Mouse (Mus musculus) left cerebral cortex, postnatal 4 days (tissue): ENCODE measurements around the gene D930048N14Rik. TPM values are rescaled to one million over a fixed set of nuclear protein-coding genes. Genes with fewer than 3 reads are reported as not detected.
"Not testable (repeated sequence)": the region's sequence is repeated elsewhere in the genome, so short reads cannot be mapped to it uniquely, and the experiment has no call there.

Experiments
- DNase-seq: peaks from one replicate; pipeline ENCODE4 v3.0.0-alpha.2; 2022
- intact Hi-C: fragments of 180-260 bp; cut with DNase I; formaldehyde crosslinking; loops from one replicate; pipeline ENCODE4 v1.15.1; 2025
- total RNA-seq, 2 experiments: library from RNA; stranded (reverse); gene quantifications; 2 replicates each; pipeline ENCODE4 v1.2.3; 2021

D930048N14Rik gene
- total RNA-seq: 1 to 10 TPM; 1.1 to 1.2 TPM

GRCm38 (mm10) chr11:51650691-51651515, at the start of gene D930048N14Rik, which contains the start of gene N4bp3:
D930048N14Rik (plus strand) TSS chr11:51650954.
N4bp3 (minus strand) TSS chr11:51650842.
- intact Hi-C loops: loop anchor here (5.0 kb wide), 1 partner anchor 36 kb away; the partner anchor contains the start of gene 0610009B22Rik
- DNase-seq: peak; percentile 61

DNA sequence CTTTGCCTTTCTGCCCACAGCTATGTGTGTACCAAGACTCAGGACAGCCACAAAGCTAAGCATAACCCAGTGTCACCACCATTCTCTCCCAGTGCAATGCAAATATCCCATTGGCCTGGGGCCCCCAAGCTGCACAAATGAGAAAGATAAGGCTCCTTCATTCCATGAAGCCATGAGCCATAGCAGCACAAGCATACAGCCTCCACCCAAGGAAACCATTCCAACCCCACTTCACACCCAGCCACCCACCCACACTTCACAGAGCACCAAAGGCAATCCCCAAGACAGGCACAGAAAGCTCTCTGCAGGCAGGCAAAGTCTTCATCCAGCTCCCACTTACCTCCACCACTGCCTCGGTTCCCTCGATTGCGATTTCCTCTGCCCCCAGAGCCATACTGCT, 48.5 kb upstream of the D930048N14Rik start:
- DNase-seq: no peak
- intact Hi-C loops: no loop called here

- intact Hi-C loops: no loop called here
- DNase-seq: peak; percentile 83
Observed at GRCm38 (mm10) chr11:51605602-51606446, 44.9 kb upstream of the D930048N14Rik start.

DNA sequence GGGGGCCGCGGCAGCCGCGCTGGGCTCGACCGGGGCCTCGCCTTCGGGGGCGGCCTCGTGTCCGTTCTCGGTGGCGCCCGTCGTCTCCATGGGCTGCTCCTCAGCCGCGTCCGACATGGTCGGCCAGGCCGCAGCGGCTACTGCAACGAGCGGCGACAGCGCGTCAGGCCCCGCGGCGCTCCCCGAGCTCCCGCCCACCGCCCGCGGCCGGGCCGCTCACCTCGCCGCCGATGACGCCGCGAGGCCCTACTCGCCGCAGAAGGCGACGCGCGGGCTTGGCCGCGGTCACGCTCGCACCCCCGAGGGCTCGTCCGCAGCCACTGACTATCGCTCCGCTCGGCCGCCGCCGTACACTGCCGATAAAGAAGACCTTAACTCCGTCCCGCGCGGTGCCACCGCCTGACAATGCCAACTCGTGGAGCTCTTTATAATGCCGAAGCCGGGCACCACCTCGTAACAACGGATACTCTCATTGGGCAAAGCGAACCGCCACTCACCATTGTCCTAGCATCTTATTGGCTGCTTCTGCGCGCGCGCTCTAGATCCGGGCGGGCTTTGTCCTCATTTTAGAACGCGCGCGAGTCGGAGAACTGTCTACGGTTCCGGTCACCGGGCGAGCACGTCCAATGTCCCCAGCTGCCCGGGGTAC, 44.2 kb upstream of the D930048N14Rik start, which contains the start of gene Hnrnpab:
Gene Hnrnpab (minus strand): TSS at position 401 of the 649 bp plus-strand sequence.
- DNase-seq: peak; percentile 97
- intact Hi-C loops: no loop called here

DNA sequence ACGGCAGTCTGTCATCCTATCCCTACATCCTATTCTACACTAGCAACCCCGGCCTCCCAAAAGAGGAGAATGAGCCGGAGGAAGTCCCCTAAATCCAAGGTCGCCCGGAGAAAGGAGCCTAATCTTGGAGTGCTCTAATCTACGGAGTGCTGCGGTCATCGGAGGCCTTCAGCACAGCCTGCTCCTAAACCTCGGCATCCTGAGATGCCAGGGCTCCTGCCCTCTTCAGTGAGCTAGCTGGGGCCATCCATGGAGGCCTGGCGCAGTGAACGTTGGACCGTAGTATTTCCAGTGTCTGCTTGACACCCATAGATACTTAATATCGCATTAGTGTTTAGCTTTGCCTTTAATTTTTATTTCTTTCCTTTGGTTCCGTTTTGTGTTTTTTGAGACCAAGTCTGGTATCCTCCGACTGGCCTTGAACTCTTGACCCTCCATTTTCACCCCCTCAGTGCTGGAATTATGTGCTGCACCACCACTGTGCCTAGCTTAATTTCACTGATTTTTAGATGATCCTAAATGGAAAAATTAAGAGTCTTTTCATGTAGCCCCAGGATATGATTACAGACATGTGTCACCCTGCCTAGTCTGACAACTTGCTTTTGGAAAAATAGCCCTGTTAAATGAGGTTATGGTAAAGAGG, 43.5 kb upstream of the D930048N14Rik start:
- intact Hi-C loops: no loop called here
- no peak for DNase-seq

DNA sequence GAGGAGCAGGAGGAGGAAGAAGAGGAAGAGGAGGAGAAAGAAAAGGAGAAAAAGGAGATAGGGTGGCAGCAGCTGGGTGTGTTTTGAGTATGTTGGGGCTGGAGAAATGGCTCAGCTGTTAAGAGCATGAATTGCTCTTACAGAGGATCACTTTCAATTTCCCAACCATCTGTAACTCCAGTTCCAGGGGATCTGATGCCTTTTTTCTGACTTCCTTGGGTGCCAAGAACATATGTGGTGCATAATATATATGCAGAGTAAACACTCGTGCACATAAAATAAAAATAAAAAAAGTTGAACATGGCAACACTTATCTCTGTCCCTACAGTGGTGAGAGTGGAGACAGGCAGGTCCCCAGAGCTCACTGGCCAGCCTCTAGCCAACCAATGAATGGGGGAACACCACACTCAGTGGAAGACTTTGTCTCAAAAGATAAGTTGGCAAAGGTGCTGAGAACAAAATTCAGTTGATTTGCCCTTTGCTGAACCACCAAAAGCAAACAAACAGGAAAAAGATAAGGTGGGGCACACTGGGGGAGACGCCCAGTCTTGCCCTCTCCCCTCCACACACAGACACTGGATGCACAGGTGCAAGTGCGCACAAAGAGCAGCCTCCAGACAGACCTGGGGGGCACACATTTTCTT, 41.4 kb upstream of the D930048N14Rik start:
- intact Hi-C loops: no loop called here
- DNase-seq: no peak

GRCm38 (mm10) chr11:51609940-51610339, 40.8 kb upstream of the D930048N14Rik start:
- intact Hi-C loops, DNase-seq: not testable (repeated sequence)

DNA sequence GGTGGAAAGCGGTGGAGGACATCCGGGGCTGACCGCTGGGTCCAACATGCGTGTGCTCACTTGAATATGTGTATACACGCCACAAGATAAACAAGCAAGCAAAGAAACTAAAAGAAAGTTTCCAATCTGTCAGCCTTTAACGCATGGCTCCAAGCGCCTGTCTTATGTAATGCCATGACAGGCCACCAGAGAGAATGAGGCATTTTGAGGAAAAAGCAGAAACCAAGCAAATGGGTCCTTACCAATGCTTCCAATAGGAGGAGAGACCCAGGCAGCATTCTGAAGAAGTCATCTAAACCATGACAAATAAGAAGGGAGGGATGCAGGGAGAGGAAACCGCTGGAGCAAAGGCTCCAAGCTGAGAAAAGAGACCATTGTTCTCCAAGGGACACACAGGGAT, 36.5 kb upstream of the D930048N14Rik start:
- no peak for DNase-seq
- intact Hi-C loops: no loop called here

- intact Hi-C loops: loop anchor here (5.0 kb wide), 1 partner anchor 67 kb away; no protein-coding TSS in a partner anchor
- DNase-seq: no peak
Observed at GRCm38 (mm10) chr11:51615129-51615528, 35.6 kb upstream of the D930048N14Rik start.

DNA sequence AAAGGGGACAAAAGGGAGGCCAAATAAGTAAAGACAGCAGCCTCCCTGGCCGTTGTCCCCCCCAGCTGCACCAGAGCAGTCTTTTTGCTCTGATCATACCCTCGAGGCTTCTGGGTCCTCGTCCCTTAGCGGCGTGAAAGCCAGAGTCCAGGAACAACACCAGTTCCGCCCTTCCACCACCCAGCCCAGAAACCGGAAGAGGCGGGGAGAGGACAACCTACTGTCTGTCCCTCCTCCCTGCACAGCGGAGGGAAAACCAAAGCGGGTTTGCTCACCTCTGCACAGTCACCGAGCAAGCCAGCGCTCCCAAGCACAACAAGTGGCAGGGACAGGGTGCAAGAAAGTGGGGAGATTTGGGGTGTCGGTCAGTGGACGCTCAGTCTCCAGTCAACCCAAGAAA, 35.2 kb upstream of the D930048N14Rik start:
- intact Hi-C loops: loop anchor here (5.0 kb wide), 1 partner anchor 67 kb away; no protein-coding TSS in a partner anchor
- peak; percentile 34 for DNase-seq

DNA sequence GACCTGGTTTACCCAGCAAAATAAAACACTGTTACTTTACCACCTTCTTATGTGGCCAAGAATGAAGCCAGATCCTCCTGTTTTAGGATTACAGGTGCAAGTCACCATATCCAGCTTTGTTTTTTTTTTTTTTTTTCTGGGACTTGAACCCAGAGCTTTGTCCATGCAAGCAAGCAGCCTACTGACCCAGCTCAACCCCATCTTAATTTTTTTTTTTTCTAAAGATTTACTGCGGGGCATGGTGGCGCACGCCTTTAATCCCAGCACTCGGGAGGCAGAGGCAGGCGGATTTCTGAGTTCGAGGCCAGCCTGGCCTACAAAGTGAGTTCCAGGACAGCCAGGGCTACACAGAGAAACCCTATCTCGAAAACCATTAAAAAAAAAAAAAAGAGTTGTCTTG, 34.6 kb upstream of the D930048N14Rik start:
- intact Hi-C loops: loop anchor here (5.0 kb wide), 1 partner anchor 66 kb away; no protein-coding TSS in a partner anchor
- DNase-seq: not testable (repeated sequence)

GRCm38 (mm10) chr11:51617693-51618092, 33.1 kb upstream of the D930048N14Rik start:
- intact Hi-C loops: loop anchor here (5.0 kb wide), 1 partner anchor 65 kb away; no protein-coding TSS in a partner anchor
- peak; percentile 75 for DNase-seq

DNA sequence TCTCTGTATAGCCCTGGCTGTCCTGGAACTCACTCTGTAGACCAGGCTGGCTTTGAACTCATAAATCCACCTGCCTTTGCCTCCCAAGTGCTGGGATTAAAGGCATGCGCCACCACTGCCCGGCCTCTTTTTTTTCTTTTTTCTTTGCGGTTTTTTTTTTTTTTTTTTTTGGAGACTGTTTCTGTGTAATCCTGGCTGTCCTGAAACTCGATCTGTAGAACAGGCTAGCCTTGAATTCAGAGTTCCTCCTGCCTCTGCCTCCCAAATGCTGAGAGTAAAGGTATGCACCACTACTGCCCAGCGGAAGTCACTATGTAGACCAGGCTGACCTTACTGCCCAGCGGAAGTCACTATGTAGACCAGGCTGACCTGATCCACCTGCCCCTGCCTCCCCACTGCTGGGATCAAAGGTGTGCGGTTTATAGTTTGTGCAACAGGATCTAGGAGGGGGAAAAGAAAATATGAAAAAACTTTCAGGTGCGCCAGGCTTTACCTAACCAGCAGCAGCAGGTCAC, 31.8 kb upstream of the D930048N14Rik start:
- no peak for DNase-seq
- intact Hi-C loops: loop anchor here (5.0 kb wide), 1 partner anchor 63 kb away; no protein-coding TSS in a partner anchor

DNA sequence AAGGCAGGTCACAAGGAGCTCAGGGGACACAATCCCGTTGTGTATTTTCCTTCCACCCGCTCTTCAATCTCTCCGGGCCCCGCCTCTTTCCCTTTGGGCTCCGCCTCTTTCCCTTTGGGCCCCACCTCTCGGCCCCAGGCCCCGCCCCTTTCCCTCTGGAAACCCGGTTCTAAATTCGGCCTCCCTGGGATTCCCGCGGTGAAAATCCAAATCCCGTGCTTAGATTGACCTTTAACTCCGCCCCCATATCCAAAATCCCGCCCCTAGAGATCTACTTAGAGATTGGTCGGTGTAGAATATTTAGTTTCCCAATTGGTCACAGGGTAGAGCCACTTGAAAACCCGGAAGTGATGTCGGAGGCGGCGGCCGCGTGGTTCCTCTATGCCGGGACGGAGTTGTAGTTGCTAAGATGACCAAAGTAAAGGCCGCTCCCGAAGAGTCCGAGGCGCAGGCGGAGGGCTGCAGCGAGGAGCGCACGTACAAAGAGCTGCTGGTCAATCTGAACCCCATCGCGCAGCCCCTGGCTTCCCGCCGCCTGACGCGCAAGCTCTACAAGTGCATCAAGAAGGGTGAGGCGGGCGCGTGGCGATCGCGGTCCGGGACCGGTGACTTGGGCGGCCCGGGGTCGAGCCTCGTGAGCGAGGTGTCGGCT, 31.2 kb upstream of the D930048N14Rik start, which contains the start of gene Nhp2:
Gene Nhp2 (plus strand): TSS at position 327 of the 652 bp plus-strand sequence.
- intact Hi-C loops: loop anchor here (5.0 kb wide), 1 partner anchor 63 kb away; no protein-coding TSS in a partner anchor
- peak; percentile 96 for DNase-seq

DNA sequence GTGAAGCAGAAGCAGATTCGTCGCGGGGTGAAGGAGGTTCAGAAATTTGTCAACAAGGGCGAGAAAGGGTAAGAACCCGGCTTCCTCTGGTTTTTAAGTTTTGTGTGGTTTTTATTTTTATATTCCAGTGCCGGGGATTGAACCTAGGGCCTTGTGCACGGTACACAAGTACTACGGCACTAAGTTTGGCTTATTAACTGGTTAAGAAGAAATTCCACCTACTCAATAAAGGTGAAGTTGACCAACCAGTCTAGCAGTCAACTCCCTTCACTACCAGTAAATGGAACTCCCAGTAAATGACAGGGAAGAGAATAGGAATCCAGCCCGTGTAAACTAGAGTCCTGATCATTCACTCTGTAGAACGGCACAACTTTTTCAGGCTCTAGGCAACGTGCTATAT, 30.7 kb upstream of the D930048N14Rik start:
- intact Hi-C loops: no loop called here
- no peak for DNase-seq

GRCm38 (mm10) chr11:51621776-51622175, 29.0 kb upstream of the D930048N14Rik start:
- no peak for DNase-seq
- intact Hi-C loops: no loop called here

DNA sequence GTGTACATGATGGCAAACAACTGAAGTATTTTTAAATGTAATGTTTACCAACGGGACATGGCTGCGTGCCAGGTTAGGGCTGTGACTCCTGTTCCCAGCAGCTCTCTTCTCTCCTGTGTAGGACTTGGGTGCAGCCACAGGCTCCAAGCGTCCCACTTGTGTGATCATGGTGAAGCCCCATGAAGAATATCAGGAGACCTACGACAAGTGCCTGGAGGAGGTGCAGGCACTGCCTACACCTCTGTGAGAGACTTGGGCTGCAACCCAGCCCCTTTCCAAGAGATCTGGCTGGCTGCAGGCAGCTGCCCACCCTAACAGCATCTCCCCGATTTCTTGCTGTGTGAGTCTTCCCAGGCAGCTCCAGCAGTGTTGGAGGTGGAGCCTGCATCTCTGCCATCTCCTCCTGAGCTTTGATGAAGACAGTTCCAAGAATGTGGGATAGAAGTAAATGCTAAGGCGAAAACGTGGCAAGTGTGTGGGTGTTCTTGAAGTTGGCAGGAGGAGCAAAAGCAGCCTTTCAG, 27.7 kb upstream of the D930048N14Rik start:
- no peak for DNase-seq

DNA sequence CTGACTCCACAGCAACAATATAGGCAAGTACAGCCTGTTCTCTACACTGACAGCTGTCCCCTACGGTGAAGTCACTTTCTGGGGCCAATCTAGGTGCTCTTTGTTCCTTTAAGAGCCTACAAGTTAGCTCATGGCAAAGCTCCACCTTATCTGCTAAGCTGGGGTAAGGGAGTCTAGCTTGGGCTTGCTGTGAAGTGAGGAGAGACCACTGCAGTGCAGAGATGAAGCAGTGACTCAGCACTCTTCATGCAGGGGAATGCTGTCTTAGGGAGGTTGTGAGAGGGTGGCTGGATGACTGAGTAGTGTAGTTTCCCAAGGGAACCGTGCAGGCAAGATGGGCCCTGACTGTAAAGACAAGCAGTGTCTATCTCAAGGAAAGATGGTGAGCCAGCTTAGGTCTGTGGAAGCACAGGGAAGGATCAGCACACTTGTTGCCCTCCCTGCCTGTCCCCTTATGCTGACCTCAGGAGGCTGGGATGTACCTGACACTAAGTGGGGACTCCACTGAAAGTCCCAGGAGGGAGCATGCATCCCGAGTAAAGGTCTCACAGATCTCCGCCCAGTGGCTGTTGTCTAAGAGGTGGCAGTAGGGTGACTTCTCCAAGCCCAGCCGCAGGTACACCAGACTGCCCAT, 25.4 kb upstream of the D930048N14Rik start:
- intact Hi-C loops: no loop called here
- no peak for DNase-seq

More for the DNA sequence above, 27.7 kb upstream of the D930048N14Rik start:
- intact Hi-C loops: no loop called here
